Mouse (Mus musculus): ENCODE measurements around the gene Adat2. TPM values are rescaled to one million over a fixed set of nuclear protein-coding genes. Genes with fewer than 3 reads are reported as not detected.

Gene Adat2
- total and polyA plus RNA-seq, 2 experiments from 2014 or later = 1.9 to 2.0 TPM

DNA sequence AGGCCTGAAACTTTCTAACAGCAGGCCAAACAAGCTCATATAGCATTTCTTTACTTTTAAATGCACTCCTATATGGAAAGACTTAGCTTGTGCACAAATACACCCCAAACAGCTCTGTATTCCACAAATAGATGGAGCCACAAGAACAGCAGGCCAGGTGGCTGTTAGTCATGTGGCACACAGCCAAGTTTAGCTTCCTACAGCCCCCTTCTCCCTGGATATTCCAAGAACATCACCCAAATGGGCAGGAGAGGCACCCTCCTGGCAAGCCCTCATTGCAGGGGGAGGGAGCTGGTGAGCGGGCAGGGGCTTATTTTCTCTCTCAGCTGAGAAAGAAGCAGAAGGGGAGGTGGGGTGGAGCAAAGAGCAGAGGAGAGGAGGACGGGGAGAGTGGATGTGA, 48.2 kb downstream of the Adat2 start:
- H3K9me3 ChIP-seq (ENCODE audit: low read length) = no peaks in the 10 kb centered on the region
- no peaks in the 10 kb centered on the region for H3K27me3 ChIP-seq (ENCODE audit: insufficient read depth, low read length)
- no peak for TF ChIP-seq CTCF (IDR thresholded peaks at IDR 0.05)
- no peaks in the 10 kb centered on the region for H3K4me1 ChIP-seq (ENCODE audit: insufficient read depth, low read length)
- 63% methylated on average over 2 of the region's 2 CpGs for WGBS
- no peak overlapping the region for H3K4me3 ChIP-seq (ENCODE audit: low read depth, low read length)
- no peaks in the 10 kb centered on the region for H3K36me3 ChIP-seq (ENCODE audit: insufficient read depth, low read length)
- DNase-seq (ENCODE audit: low spot score) = no peak
- no peak overlapping the region for H3K9ac ChIP-seq (replicated peaks; ENCODE audit: low read length, poor library complexity, severe bottlenecking)
- ATAC-seq (ENCODE audit: low FRiP score) = no peak
- H3K27ac ChIP-seq (ENCODE audit: low read depth, low read length) = no peak overlapping the region
- no peak overlapping the region for H3K4me2 ChIP-seq (ENCODE audit: low read depth, low read length, poor library complexity, severe bottlenecking)

Other genes with a start within 250 kb of the Adat2 start
- gene Phactr2, start 78.5 kb upstream of the Adat2 start, total RNA-seq (2014; rRNA removed) = 9.0 and 11.0 TPM in 2 replicates
- gene Phactr2, start 78.5 kb upstream of the Adat2 start, polyA plus RNA-seq (2015; fragmentation: Nextera tagmentation; extraction: Ambion mirVana) = 8.4 TPM in 2 replicates
- gene Fuca2, start 53.4 kb upstream of the Adat2 start, total RNA-seq (2014; rRNA removed) = 15.8 and 24.3 TPM in 2 replicates
- gene Fuca2, start 53.4 kb upstream of the Adat2 start, polyA plus RNA-seq (2015; fragmentation: Nextera tagmentation; extraction: Ambion mirVana) = 65.7 and 67.5 TPM in 2 replicates
- 27.7 and 39.7 TPM in 2 replicates for gene Pex3, start 248 bp downstream of the Adat2 start, total RNA-seq (2014; rRNA removed)
- gene Pex3, start 248 bp downstream of the Adat2 start, polyA plus RNA-seq (2015; fragmentation: Nextera tagmentation; extraction: Ambion mirVana) = 32.6 and 35.5 TPM in 2 replicates

Data from midbrain, postnatal 0 days (tissue).